20 mouse cellular contexts compared by ENCODE assay signal in the genomic region with DNA sequence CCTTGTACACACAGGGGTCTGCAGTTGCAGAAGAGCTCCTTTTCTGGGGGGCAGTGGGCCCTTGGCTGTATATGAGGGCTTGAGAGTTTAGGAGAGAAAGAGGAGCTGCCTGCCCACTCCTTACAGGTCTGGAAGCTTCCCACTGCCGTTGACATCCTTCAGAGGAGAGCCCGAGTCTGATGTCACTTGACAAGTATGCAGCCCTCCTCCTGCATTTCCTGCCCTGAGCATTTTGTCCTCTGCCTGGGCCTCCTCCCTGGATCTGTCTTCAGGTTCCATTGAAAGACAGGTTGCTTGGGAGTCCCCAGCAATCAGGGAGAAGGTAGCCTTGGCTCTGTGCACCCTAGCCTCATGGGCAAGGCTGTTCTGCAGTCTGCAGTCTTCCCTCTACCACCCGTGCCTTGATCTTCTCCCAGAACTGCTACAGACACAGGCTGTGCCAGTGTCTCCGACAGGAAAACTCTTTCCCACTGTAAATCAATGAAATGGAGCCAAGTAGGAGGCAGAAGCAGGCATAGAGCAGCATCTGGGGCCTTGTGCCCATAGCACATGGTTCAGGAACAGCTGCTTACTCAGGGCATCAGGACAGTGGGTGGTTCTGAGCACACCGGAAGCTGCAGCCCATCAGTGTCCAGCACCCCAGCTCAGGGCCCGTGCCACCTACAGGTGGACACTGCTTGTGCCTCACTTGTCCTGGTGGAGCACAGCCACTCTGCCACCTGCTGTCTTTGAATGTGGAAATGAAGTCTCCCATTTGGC.
DNase-seq lines count a peak whose midpoint lies in the region; ATAC-seq and TF ChIP-seq lines count a peak whose summit lies in the region.
"Had no signal": no experiment of that assay in that cellular context is flagged by ENCODE, and none has a peak within 500 bp of the region (broad histone marks: within the 10 kb centered on the region; RNA-seq: fewer than 3 reads in every experiment).

No protein-coding gene starts in this region.

- peak; percentile 33 for ATAC-seq in Patski
- ATAC-seq: forebrain, embryonic 13.5 days had no signal

- no peak for DNase-seq in gastrocnemius, adult 2 months
- DNase-seq in gastrocnemius, postnatal 4 days (ENCODE audit: low spot score in 2 of 2) = no peak
- DNase-seq in left cerebral cortex, adult 2 months (ENCODE audit: extremely low spot score in 1 of 2, low spot score in 2 of 2) = no peak
- DNase-seq in left cerebral cortex, postnatal 14 days (ENCODE audit: low spot score in 2 of 2) = no peak
- no peak for DNase-seq in Patski (ENCODE audit: low read depth, low spot score)
- no peak for DNase-seq in spleen, postnatal 36 days (ENCODE audit: low spot score in 2 of 2)
- no peak for DNase-seq in embryo, embryonic 9.5 days (ENCODE audit: extremely low spot score)
- DNase-seq: B cell, adult 2 months; cerebellum, adult 9-11 months; heart, adult 2 months; lung, postnatal 14 days; right cerebral cortex, postnatal 14 days; thymus, postnatal 36 days had no signal

- peak overlapping the region; percentile 29 for H3K4me3 ChIP-seq in gastrocnemius, adult 2 months
- H3K4me3 ChIP-seq in left cerebral cortex, adult 2 months = no peak overlapping the region
- H3K4me3 ChIP-seq in small intestine, adult 2 months (ENCODE audit: low read depth, low read length) = peak overlapping the region; percentile 31
- H3K4me3 ChIP-seq: forebrain, embryonic 13.5 days; heart, adult 2 months; kidney, embryonic 15.5 days; limb, embryonic 12.5 days; liver, embryonic 15.5 days; megakaryocyte, embryonic 14.5 days; neural tube, embryonic 13.5 days had no signal

- H3K27me3 ChIP-seq in Patski = no peaks in the 10 kb centered on the region
- H3K27me3 ChIP-seq in small intestine, adult 2 months (ENCODE audit: control insufficient read depth, insufficient read depth, low read length) = no peaks in the 10 kb centered on the region
- H3K27me3 ChIP-seq: forebrain, embryonic 13.5 days; kidney, embryonic 15.5 days; liver, embryonic 15.5 days; neural tube, embryonic 13.5 days had no signal

- peak overlapping the region; percentile 43; the same call in 1 of the 2 replicates for H3K27ac ChIP-seq in gastrocnemius, adult 2 months
- peak overlapping the region; percentile 7; the same call in 1 of the 2 replicates for H3K27ac ChIP-seq in left cerebral cortex, adult 2 months
- H3K27ac ChIP-seq in small intestine, adult 2 months (ENCODE audit: insufficient read depth, low read depth, low read length) = peak overlapping the region; percentile 64
- H3K27ac ChIP-seq: forebrain, embryonic 13.5 days; heart, adult 2 months; kidney, embryonic 15.5 days; liver, embryonic 15.5 days; neural tube, embryonic 13.5 days had no signal

- TF ChIP-seq POLR2A in small intestine, adult 2 months (IDR thresholded peaks at IDR 0.05; ENCODE audit: low read depth, low read length) = no peak

- H3K4me1 ChIP-seq in small intestine, adult 2 months (ENCODE audit: control insufficient read depth, insufficient read depth, insufficient read length, low read length) = peaks cover 36% of the 10 kb centered on the region

- TF ChIP-seq CTCF in gastrocnemius, adult 2 months (IDR thresholded peaks at IDR 0.05) = no peak
- no peak; the same call in 1 of the 2 replicates for TF ChIP-seq CTCF in left cerebral cortex, adult 2 months (IDR thresholded peaks at IDR 0.05)
- no peak for TF ChIP-seq CTCF in Patski (IDR thresholded peaks at IDR 0.05)
- no peak for TF ChIP-seq CTCF in small intestine, adult 2 months (IDR thresholded peaks at IDR 0.05; ENCODE audit: extremely low read depth, insufficient read length, insufficient replicate concordance, low read depth, low read length)

- POLR2A ChIA-PET in Patski (lab: Charles Lee) = interaction anchor here (0.6 to 1.3 kb wide), 2 partner anchors 33 to 110 kb away, joined by 3 read pairs; no protein-coding TSS in a partner anchor

- H3K36me3 ChIP-seq in small intestine, adult 2 months (ENCODE audit: control insufficient read depth, insufficient read depth, low read length) = peaks cover 50% of the 10 kb centered on the region
- H3K36me3 ChIP-seq: liver, embryonic 15.5 days; neural tube, embryonic 13.5 days had no signal

- CTCF ChIA-PET in Patski (lab: Charles Lee) = interaction anchor here (0.8 to 1.5 kb wide), 5 partner anchors 12 to 319 kb away, joined by 3 to 4 read pairs (median 3); no protein-coding TSS in a partner anchor

- intact Hi-C loops in gastrocnemius, adult 2 months (cut with DNase I) = no loop called here
- intact Hi-C loops in left cerebral cortex, adult 2 months (cut with DNase I) = no loop called here
- intact Hi-C loops in left cerebral cortex, postnatal 14 days (cut with DNase I) = loop anchor here (10.0 kb wide), 1 partner anchor 99 kb away; a partner anchor contains a TSS

- WGBS in small intestine, adult 2 months = 28% methylated on average over 6 of the region's 6 CpGs

- in situ Hi-C loops in Patski (cut with MboI; ENCODE audit: low pct_unique_long_range_greater_than_20kb) = no loop called here

Comparison
In these comparisons a context has a peak if more than half of its experiments do, and no peak if none do; other contexts are left out.
1. H3K27ac ChIP-seq: peak in every context shown above with its lines; median percentile 64 in small intestine, adult 2 months; 43 in gastrocnemius, adult 2 months; 7 in left cerebral cortex, adult 2 months.